Mouse (Mus musculus): Measurements from ENCODE around the gene 1700012B07Rik. TPM values are rescaled to one million over a fixed set of nuclear protein-coding genes. Genes with fewer than 3 reads are reported as not detected.

1700012B07Rik gene
- total RNA-seq, 2 experiments from 2014 or later = not detected

- DNase-seq = no peak
- intact Hi-C loops (cut with DNase I) = no loop called here
These were observed 25.6 kb upstream of the 1700012B07Rik start for GRCm38 (mm10) chr11:109853228-109853966.

DNA sequence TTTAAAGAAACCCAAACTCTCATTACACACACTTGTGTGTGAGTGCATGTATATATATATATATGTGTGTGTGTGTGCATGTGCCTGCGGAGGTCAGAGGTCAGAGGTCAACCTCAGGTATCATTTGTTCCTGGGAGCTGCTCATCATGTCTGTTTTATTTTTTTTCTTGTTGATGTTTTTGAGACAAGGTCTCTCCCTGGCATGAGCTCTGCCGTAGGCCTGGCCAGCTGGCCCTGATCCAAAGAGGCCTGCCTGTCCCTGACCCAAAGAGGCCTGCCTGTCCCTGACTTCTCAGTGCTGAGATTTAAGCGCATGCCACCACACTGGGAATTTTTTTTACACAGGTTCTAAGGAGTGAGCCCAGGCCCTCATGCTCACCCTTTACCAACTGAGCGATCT lies 24.1 kb upstream of the 1700012B07Rik start:
- DNase-seq = peak; percentile 14 to 32
- intact Hi-C loops (cut with DNase I) = no loop called here

DNA sequence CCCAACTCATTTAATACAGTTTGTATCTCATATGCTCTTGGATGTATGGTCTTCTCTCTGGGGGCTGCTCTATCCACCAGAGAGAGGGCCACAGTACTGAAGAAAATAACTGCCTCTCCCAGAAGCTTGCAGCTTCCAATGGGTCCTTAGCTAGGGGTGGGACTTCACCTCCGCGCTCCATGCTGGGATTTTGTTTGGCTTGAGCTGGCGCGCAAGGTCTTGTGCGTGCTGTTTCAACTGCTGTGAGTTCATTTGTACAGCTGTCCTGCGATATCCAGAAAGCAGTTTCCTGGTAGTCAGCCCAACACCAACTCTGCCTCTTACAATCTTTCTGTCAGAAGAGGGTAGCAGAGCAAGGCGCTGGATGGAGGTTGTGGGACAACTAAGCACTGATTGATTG lies 18.5 kb upstream of the 1700012B07Rik start:
- no peak for DNase-seq
- intact Hi-C loops (cut with DNase I) = no loop called here

- intact Hi-C loops (cut with DNase I) = no loop called here
- DNase-seq = no peak
These were observed 17.8 kb upstream of the 1700012B07Rik start for GRCm38 (mm10) chr11:109845601-109846000.

DNA sequence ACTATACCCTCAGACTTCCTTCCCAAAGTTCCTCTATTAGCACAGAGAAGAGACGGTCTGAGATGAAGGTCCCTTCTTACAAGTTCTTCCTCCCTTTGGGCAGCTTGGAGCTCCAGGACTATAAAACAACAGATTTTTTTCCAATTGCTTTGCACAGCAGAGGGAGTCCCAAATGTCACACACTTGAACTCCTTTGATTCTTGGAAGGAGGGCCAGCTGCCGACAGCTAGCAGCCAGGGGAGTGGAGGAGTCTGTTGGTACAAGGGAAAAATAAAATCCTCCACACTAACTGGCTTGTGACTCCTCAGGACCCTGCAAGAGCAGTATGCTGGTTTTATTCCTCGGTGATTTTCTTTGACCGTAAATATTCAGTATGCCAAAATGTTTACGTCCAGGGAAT lies 16.6 kb upstream of the 1700012B07Rik start:
- DNase-seq = peak in 1 of 2 experiments; percentile 18
- intact Hi-C loops (cut with DNase I) = no loop called here

- intact Hi-C loops (cut with DNase I) = loop anchor here (5.0 kb wide), 1 partner anchor 98 kb away; no protein-coding TSS in a partner anchor
These were observed 2.5 kb upstream of the 1700012B07Rik start for GRCm38 (mm10) chr11:109830368-109830767.

GRCm38 (mm10) chr11:109822280-109822679 lies 5.6 kb downstream of the 1700012B07Rik start:
- no peak for DNase-seq
- intact Hi-C loops (cut with DNase I) = no loop called here

More at GRCm38 (mm10) chr11:109830368-109830767, 2.5 kb upstream of the 1700012B07Rik start:
- DNase-seq = no peak

DNA sequence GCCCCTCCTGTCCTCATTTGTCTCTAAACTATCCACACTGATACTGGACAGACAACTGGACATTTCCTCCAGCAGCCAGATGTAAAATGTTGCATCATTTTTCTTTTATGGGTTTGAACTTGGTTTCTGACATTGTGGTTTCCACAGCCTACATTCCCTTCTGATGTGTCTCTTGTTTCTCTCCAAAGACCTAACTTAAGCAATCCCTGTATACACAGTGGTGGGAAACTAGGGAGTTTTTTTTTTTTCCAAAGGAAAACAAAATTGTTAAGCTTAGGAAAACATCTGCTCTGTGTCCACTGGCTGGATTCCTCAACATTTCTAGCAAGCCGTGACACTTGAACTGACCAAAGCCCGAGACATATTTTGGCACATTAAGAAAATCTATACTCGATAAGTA lies 10.4 kb downstream of the 1700012B07Rik start:
- DNase-seq = no peak
- intact Hi-C loops (cut with DNase I) = no loop called here

- intact Hi-C loops (cut with DNase I) = no loop called here
- no peak for DNase-seq
These were observed 10.9 kb downstream of the 1700012B07Rik start for GRCm38 (mm10) chr11:109816911-109817310.

- DNase-seq = peak; percentile 10 to 22
- intact Hi-C loops (cut with DNase I) = no loop called here
These were observed 16.1 kb downstream of the 1700012B07Rik start for GRCm38 (mm10) chr11:109811721-109812120.

GRCm38 (mm10) chr11:109809175-109809855 lies 18.5 kb downstream of the 1700012B07Rik start:
- DNase-seq = no peak
- intact Hi-C loops (cut with DNase I) = no loop called here

DNA sequence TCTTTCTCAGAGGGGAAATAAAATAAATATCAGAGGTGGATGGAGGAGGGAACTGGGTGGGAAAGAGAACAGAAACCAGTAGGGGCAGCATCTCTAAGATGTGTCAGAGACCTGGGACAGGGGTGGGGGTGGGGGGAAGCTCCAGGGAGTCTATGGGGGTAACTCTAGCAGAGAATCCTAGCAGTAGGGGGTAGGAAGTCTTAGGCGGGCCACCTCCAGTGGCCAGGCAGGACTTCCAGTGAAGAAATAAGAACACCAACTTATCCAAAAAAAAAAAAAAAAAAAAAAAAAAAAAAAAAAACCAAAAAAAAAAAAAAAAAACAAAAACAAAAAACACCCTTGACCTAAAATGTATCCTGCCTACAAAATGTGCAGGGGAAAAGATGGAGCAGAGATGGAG lies 26.3 kb downstream of the 1700012B07Rik start:
- no peak for DNase-seq
- intact Hi-C loops (cut with DNase I) = no loop called here

DNA sequence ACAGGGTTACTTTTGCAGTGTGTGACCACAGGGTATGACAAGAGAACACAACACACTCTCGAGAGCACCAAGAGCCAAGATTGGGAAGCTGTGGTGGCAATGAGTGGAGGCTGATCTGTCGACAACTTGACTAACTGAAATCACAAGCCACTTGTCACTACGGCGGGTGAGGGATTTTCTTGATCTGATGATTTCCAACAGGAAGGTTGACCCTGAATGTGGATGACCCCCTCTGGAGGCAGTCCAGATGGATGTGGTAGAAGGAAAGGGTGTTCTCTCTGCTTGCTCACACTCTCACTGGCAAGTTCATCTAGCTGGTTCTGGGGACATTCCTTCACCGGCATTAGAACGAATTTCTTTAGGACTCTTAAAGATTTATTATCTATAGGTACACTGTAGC lies 30.3 kb downstream of the 1700012B07Rik start:
- intact Hi-C loops (cut with DNase I) = no loop called here
- no peak for DNase-seq

DNA sequence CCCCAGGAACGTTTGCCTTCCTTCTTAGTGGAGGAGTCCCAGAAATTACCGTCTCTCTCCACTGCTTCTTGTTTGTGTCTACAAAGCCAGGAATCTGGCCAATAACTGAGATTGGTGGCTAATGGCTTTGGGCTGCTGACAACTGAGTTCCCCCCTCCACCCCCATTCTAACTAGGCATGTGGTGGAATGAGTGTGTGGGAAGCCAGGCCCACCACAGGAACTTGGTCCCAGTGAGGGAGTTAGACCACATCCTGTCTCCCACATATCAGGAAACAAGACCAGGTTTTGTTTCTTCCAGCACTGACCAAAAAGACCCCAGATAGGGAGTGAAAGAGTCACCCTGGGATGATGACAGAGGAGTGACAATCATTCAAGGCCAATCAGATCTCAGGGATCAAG lies 32.3 kb downstream of the 1700012B07Rik start:
- intact Hi-C loops (cut with DNase I) = no loop called here
- no peak for DNase-seq

GRCm38 (mm10) chr11:109793578-109793977 lies 34.3 kb downstream of the 1700012B07Rik start:
- intact Hi-C loops (cut with DNase I) = no loop called here
- no peak for DNase-seq

DNA sequence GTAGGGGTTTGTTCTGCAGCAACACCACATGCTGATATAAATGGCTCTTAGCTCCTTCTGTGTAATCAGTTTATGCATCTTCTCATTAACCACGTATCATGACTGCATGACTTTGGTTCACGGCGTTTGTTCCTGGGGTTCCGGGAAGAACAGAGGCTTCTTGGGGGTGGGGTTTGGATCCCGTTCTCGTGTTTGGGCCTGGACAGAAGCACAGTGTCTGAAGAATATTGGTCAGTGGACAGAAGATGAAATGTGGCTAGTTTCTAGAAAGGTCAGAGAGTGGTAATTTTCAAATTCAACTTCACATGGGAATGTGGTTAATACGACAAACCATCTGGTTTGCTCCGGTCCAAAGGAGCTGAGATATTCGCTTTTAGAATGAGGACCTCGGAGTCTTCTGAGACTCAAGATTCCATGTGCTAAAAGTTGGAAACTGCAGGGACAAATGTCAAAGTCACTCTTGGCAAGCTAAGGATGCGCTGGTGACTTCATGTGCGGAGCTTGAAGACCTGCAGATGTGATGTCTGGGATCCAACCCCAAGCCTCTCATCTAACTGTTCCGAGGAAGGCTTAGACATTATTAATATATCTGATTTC lies 35.3 kb downstream of the 1700012B07Rik start:
- peak in 1 of 2 experiments; percentile 26 for DNase-seq
- intact Hi-C loops (cut with DNase I) = no loop called here

DNA sequence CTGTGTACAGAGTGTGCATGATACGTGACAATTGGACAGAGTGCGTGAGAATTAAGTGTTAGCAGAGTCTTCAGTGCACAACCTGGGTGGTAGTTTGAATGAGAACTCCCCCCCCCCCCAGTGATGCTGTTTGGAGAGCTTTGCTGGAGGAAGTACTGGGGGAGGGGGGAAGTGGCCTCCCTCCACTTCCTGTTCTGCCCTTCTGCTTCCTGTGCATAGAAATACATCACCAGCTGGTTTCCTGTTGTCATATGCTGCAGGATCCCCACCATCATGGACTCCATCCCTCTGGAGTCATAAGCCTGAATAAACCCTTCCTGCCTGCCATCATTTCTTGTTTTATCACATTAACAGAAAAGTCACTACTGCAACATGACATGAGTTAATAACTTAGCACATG lies 35.9 kb downstream of the 1700012B07Rik start:
- no peak for DNase-seq
- intact Hi-C loops (cut with DNase I) = no loop called here

GRCm38 (mm10) chr11:109790221-109790620 lies 37.6 kb downstream of the 1700012B07Rik start:
- intact Hi-C loops (cut with DNase I) = no loop called here

GRCm38 (mm10) chr11:109785392-109785791 lies 42.5 kb downstream of the 1700012B07Rik start:
- intact Hi-C loops (cut with DNase I) = no loop called here
- DNase-seq = no peak

More at GRCm38 (mm10) chr11:109790221-109790620, 37.6 kb downstream of the 1700012B07Rik start:
- no peak for DNase-seq

GRCm38 (mm10) chr11:109771381-109771780 lies 56.5 kb downstream of the 1700012B07Rik start:
- DNase-seq = no peak

GRCm38 (mm10) chr11:109770185-109770584 lies 57.7 kb downstream of the 1700012B07Rik start:
- no peak for DNase-seq
- intact Hi-C loops (cut with DNase I) = no loop called here

More at GRCm38 (mm10) chr11:109771381-109771780, 56.5 kb downstream of the 1700012B07Rik start:
- intact Hi-C loops (cut with DNase I) = no loop called here
